Mouse (Mus musculus) liver, embryonic 13.5 days (tissue): ENCODE results near the gene Bdkrb1. TPM values are rescaled to one million over a fixed set of nuclear protein-coding genes. Genes with fewer than 3 reads are reported as not detected.

Experiments
- ATAC-seq: fragments of 200-750 bp; cut with Nextera tagmentation; 2 replicates; pipeline ENCODE4 v1.8.0; 2017; ENCODE audit warnings: low read depth, mild to moderate bottlenecking, moderate number of reproducible peaks, moderate library complexity
- DNase-seq: peaks from one replicate; pipeline ENCODE4 v3.0.0; 2022
- H3K27ac ChIP-seq: fragments of 300-500 bp; sonication (generic); 2 replicates; pipeline ENCODE4 v1.5.1; 2015; ENCODE audit warnings: moderate library complexity, mild to moderate bottlenecking, inconsistent platforms
- H3K27me3 ChIP-seq: fragments of 300-500 bp; sonication (generic); 2 replicates; pipeline ENCODE4 v1.6.1; 2015; ENCODE audit warnings: mild to moderate bottlenecking, inconsistent platforms
- H3K36me3 ChIP-seq: fragments of 300-500 bp; sonication (generic); 2 replicates; pipeline ENCODE4 v1.6.1; 2015; ENCODE audit warnings: mild to moderate bottlenecking, inconsistent platforms
- H3K4me1 ChIP-seq: fragments of 300-500 bp; sonication (generic); replicated peaks from 2 replicates; pipeline ENCODE4 v1.6.1; 2015; ENCODE audit warnings: inconsistent platforms
- H3K4me2 ChIP-seq: fragments of 300-500 bp; sonication (generic); 2 replicates; pipeline ENCODE4 v1.6.1; 2015; ENCODE audit warnings: inconsistent platforms, mild to moderate bottlenecking, moderate library complexity
- H3K4me3 ChIP-seq: fragments of 300-500 bp; sonication (generic); replicated peaks from 2 replicates; pipeline ENCODE4 v1.5.1; 2015; ENCODE audit warnings: mild to moderate bottlenecking, inconsistent platforms
- H3K9ac ChIP-seq: fragments of 300-500 bp; sonication (generic); 2 replicates; pipeline ENCODE4 v1.6.1; 2015; ENCODE audit warnings: mild to moderate bottlenecking, inconsistent platforms
- H3K9me3 ChIP-seq: fragments of 300-500 bp; sonication (generic); replicated peaks from 2 replicates; pipeline ENCODE4 v1.6.1; 2016; ENCODE audit warnings: inconsistent platforms
- WGBS: fragments of 180-500 bp; shearing (Covaris S2); methylation state at CpG from one replicate; pipeline ENCODE4 v1.1.7; 2015; ENCODE audit not compliant: insufficient replicate concordance; 5-methylcytosine and 5-hydroxymethylcytosine counted together
- polyA plus RNA-seq: library from polyadenylated mRNA; unstranded; fragments of >200 nt; fragmentation: Nextera tagmentation; extraction: Ambion mirVana; gene quantifications from 2 replicates; pipeline ENCODE4 v1.2.1, GENCODE M21; 2015

Bdkrb1 gene
- polyA plus RNA-seq, 1 experiment from 2014 or later: 0.16 TPM

DNA sequence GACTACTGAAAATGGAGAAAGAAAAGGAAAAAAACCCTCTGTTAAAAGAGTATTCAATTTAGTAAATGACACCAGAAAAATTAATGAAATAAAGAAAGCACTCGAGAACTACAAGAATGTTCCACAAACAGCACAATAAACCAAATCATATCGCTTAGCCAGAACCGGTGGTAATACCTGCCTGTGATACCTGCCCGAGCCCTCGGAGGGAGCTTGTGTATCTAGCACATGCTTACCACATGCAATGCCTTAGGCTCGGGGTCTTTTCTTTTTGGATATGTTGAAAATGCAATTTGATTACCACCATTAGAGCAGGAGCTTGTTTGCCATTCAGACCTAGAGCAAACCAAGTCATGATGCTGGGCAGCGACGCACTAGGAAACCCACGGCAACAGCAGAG lies 33.7 kb downstream of the Bdkrb1 start:
- H3K9ac ChIP-seq: no peak overlapping the region
- H3K4me1 ChIP-seq: no peaks in the 10 kb centered on the region
- no peak for DNase-seq
- H3K4me3 ChIP-seq: no peak overlapping the region
- no peak overlapping the region for H3K27ac ChIP-seq
- H3K4me2 ChIP-seq: no peak overlapping the region
- H3K27me3 ChIP-seq: no peaks in the 10 kb centered on the region
- no peaks in the 10 kb centered on the region for H3K9me3 ChIP-seq
- peaks cover 96% of the 10 kb centered on the region for H3K36me3 ChIP-seq
- WGBS: 88% methylated on average over 9 of the region's 9 CpGs
- no peak for ATAC-seq

GRCm38 (mm10) chr12:105637554-105637953 lies 34.7 kb downstream of the Bdkrb1 start:
- Histone ChIP-seq H3K4me1 (no peaks in the 10 kb centered on the region), H3K9ac (no peak overlapping the region), H3K4me3 (no peak overlapping the region), H3K36me3 (peaks cover 99% of the 10 kb centered on the region), H3K4me2 (no peak overlapping the region), H3K9me3 (no peaks in the 10 kb centered on the region), H3K27me3 (no peaks in the 10 kb centered on the region), H3K27ac (no peak overlapping the region)
- DNase-seq (no peak), ATAC-seq (no peak)
- 70% methylated on average over 4 of the region's 4 CpGs for WGBS

GRCm38 (mm10) chr12:105642770-105643321 lies 40.0 kb downstream of the Bdkrb1 start:
- DNase-seq: no peak
- Histone ChIP-seq H3K4me3 (no peak overlapping the region), H3K4me2 (no peak overlapping the region), H3K9ac (no peak overlapping the region), H3K27ac (no peak overlapping the region), H3K27me3 (no peaks in the 10 kb centered on the region), H3K9me3 (no peaks in the 10 kb centered on the region), H3K4me1 (no peaks in the 10 kb centered on the region), H3K36me3 (peaks cover 98% of the 10 kb centered on the region)
- no peak for ATAC-seq
- WGBS: 87% methylated on average over 11 of the region's 11 CpGs

Other genes starting within 250 kb of the Bdkrb1 start
- 0.05 and 0.09 TPM in 2 replicates for gene D430019H16Rik, start 149.2 kb upstream of the Bdkrb1 start, polyA plus RNA-seq
- gene Bdkrb2, start 39.9 kb upstream of the Bdkrb1 start, polyA plus RNA-seq: not detected in 2 replicates
- gene Gskip, start 81.7 kb downstream of the Bdkrb1 start, polyA plus RNA-seq: 13.2 and 14.4 TPM in 2 replicates
- 7.5 and 8.2 TPM in 2 replicates for gene Atg2b, start 82.1 kb downstream of the Bdkrb1 start, polyA plus RNA-seq
- 0.03 and 0.07 TPM in 2 replicates for gene Ak7, start 102.9 kb downstream of the Bdkrb1 start, polyA plus RNA-seq
- 120 and 165 TPM in 2 replicates for gene Papola, start 181.6 kb downstream of the Bdkrb1 start, polyA plus RNA-seq